Mouse (Mus musculus) neutrophil, adult 83 days (primary cell): ENCODE measurements around the gene Trim54. TPM values are rescaled to one million over a fixed set of nuclear protein-coding genes. Genes with fewer than 3 reads are reported as not detected.

ENCODE experiments used
- total RNA-seq, 2 experiments: library from RNA; stranded (reverse); gene quantifications; one replicate each; pipeline ENCODE4 v1.2.4; 2023

Gene Trim54
- not detected for total RNA-seq

GRCm38 (mm10) chr5:31116354-31116753, at the start of gene Trim54:
TSS of gene Trim54 (plus strand) at chr5:31116712.

GRCm38 (mm10) chr5:31105814-31106335, 10.6 kb upstream of the Trim54 start, which contains the start of gene Dnajc5g:
TSS of gene Dnajc5g (plus strand) at chr5:31106285.

GRCm38 (mm10) chr5:31108000-31108490, 8.5 kb upstream of the Trim54 start, which contains the start of gene Slc30a3:
TSS of gene Slc30a3 (minus strand) at chr5:31108237.

GRCm38 (mm10) chr5:31138241-31138967, 21.9 kb downstream of the Trim54 start, which contains the start of gene Ucn:
TSS of gene Ucn (minus strand) at chr5:31138829.

GRCm38 (mm10) chr5:31154152-31154553, 37.6 kb downstream of the Trim54 start, which contains the start of gene Mpv17:
TSS of gene Mpv17 (minus strand) at chr5:31154251.

GRCm38 (mm10) chr5:31179766-31180630, 63.5 kb downstream of the Trim54 start, which contains the start of the genes Gm29609 and Gtf3c2:
TSS of gene Gm29609 (minus strand) at chr5:31179911.
TSS of gene Gtf3c2 (minus strand) at chr5:31180144.

Other genes starting within 250 kb of the Trim54 start
- gene Tmem214, start 248.7 kb upstream of the Trim54 start, total RNA-seq, result 10 to 100 TPM; 28.7 to 32.9 TPM
- gene Agbl5, start 228.0 kb upstream of the Trim54 start, total RNA-seq, result 1 to 10 TPM; 5.4 to 6.7 TPM
- 100 to 1,000 TPM; 132 to 140 TPM for gene Ost4, start 208.9 kb upstream of the Trim54 start, total RNA-seq
- gene Emilin1, start 203.3 kb upstream of the Trim54 start, total RNA-seq, result 10 to 100 TPM; 32.5 to 35.2 TPM
- 10 to 100 TPM; 31.1 TPM for gene Khk, start 195.3 kb upstream of the Trim54 start, total RNA-seq
- 1 to 10 TPM; 1.6 to 1.7 TPM for gene Cgref1, start 171.1 kb upstream of the Trim54 start, total RNA-seq
- gene Preb, start 156.4 kb upstream of the Trim54 start, total RNA-seq, result 100 to 1,000 TPM; 261 to 281 TPM
- gene Tcf23, start 148.1 kb upstream of the Trim54 start, total RNA-seq, result not detected
- 10 to 100 TPM; 23.2 to 25.3 TPM for gene Atraid, start 68.4 kb upstream of the Trim54 start, total RNA-seq
- 1 to 10 TPM; 1.9 to 3.9 TPM for gene Slc5a6, start 67.8 kb upstream of the Trim54 start, total RNA-seq
- gene Cad, start 61.9 kb upstream of the Trim54 start, total RNA-seq, result 10 to 100 TPM; 25.6 to 26.0 TPM
- gene Dnajc5g, start 10.4 kb upstream of the Trim54 start, total RNA-seq, result not detected
- gene Slc30a3, start 8.5 kb upstream of the Trim54 start, total RNA-seq, result not detected
- gene Ucn, start 22.1 kb downstream of the Trim54 start, total RNA-seq, result not detected
- gene Mpv17, start 37.5 kb downstream of the Trim54 start, total RNA-seq, result 10 to 100 TPM in 1 of 2 experiments, 1 to 10 TPM in 1; 9.4 to 14.1 TPM
- gene Gm29609, start 63.2 kb downstream of the Trim54 start, total RNA-seq, result under 1 TPM; 0.83 to 0.97 TPM
- gene Gtf3c2, start 63.4 kb downstream of the Trim54 start, total RNA-seq, result 10 to 100 TPM; 71.9 to 76.2 TPM
- gene Snx17, start 76.5 kb downstream of the Trim54 start, total RNA-seq, result 10 to 100 TPM; 50.4 to 54.9 TPM
- gene Eif2b4, start 76.7 kb downstream of the Trim54 start, total RNA-seq, result 10 to 100 TPM; 21.2 to 26.6 TPM
- gene Zfp513, start 85.6 kb downstream of the Trim54 start, total RNA-seq, result 10 to 100 TPM; 21.4 to 21.5 TPM
- 10 to 100 TPM; 76.0 to 81.9 TPM for gene Ppm1g, start 104.0 kb downstream of the Trim54 start, total RNA-seq
- 100 to 1,000 TPM; 133 to 161 TPM for gene Nrbp1, start 124.2 kb downstream of the Trim54 start, total RNA-seq
- gene Gm9970, start 124.5 kb downstream of the Trim54 start, total RNA-seq, result 1 to 10 TPM in 1 of 2 experiments, under 1 TPM in 1; 0.92 to 1.9 TPM
- gene Krtcap3, start 135.0 kb downstream of the Trim54 start, total RNA-seq, result 10 to 100 TPM in 1 of 2 experiments, 1 to 10 TPM in 1; 9.2 to 12.4 TPM
- 10 to 100 TPM in 1 of 2 experiments, 1 to 10 TPM in 1; 6.3 to 13.2 TPM for gene Ift172, start 174.4 kb downstream of the Trim54 start, total RNA-seq
- gene Fndc4, start 179.4 kb downstream of the Trim54 start, total RNA-seq, result not detected
- gene Gckr, start 180.7 kb downstream of the Trim54 start, total RNA-seq, result not detected